Mouse (Mus musculus) adrenal gland, postnatal 10 days (tissue): ENCODE data around the gene Slc47a1. TPM values are rescaled to one million over a fixed set of nuclear protein-coding genes. Genes with fewer than 3 reads are reported as not detected.
A peak's percentile ranks its signal among the peaks of the same experiment; 100 is the strongest.
"Not testable (repeated sequence)": the region's sequence is repeated elsewhere in the genome, so short reads cannot be mapped to it uniquely, and the experiment has no call there.

Experiments
- DNase-seq: peaks from one replicate; pipeline ENCODE4 v3.0.0; 2021; ENCODE audit warnings: mixed read lengths
- total RNA-seq, 2 experiments: library from RNA; stranded (reverse); gene quantifications; 2 replicates each; pipeline ENCODE4 v1.2.3; 2021

Gene Slc47a1
- total RNA-seq, 2 experiments from 2014 or later: 4.5 to 9.0 TPM

GRCm38 (mm10) chr11:61319233-61319922, 58.8 kb downstream of the Slc47a1 start:
- no peak for DNase-seq

- DNase-seq: peak; percentile 39
Observed at GRCm38 (mm10) chr11:61316864-61317263, 61.3 kb downstream of the Slc47a1 start.

GRCm38 (mm10) chr11:61310321-61310720, 67.8 kb downstream of the Slc47a1 start:
- no peak for DNase-seq

- DNase-seq: no peak
Observed at GRCm38 (mm10) chr11:61309831-61310230, 68.3 kb downstream of the Slc47a1 start.

- no peak for DNase-seq
Observed at GRCm38 (mm10) chr11:61307795-61308194, 70.3 kb downstream of the Slc47a1 start.

GRCm38 (mm10) chr11:61305377-61305776, 72.8 kb downstream of the Slc47a1 start:
- DNase-seq: peak; percentile 63

GRCm38 (mm10) chr11:61304535-61304934, 73.6 kb downstream of the Slc47a1 start:
- not testable (repeated sequence) for DNase-seq

GRCm38 (mm10) chr11:61300716-61301392, 77.3 kb downstream of the Slc47a1 start:
- DNase-seq: peak; percentile 43

GRCm38 (mm10) chr11:61300205-61300604, 77.9 kb downstream of the Slc47a1 start:
- no peak for DNase-seq

- no peak for DNase-seq
Observed at GRCm38 (mm10) chr11:61297901-61298300, 80.2 kb downstream of the Slc47a1 start.

- DNase-seq: no peak
Observed at GRCm38 (mm10) chr11:61297326-61297725, 80.8 kb downstream of the Slc47a1 start.

- no peak for DNase-seq
Observed at GRCm38 (mm10) chr11:61296556-61296955, 81.6 kb downstream of the Slc47a1 start.

- no peak for DNase-seq
Observed at GRCm38 (mm10) chr11:61295556-61295955, 82.6 kb downstream of the Slc47a1 start.

- DNase-seq: no peak
Observed at GRCm38 (mm10) chr11:61294431-61294830, 83.7 kb downstream of the Slc47a1 start.

Other genes with a start within 250 kb of the Slc47a1 start
- 10 to 100 TPM; 60.6 to 70.6 TPM for gene Usp22, start 203.3 kb downstream of the Slc47a1 start, total RNA-seq
- gene Aldh3a1, start 170.8 kb downstream of the Slc47a1 start, total RNA-seq: under 1 TPM in 1 of 2 experiments, not detected in 1; 0.15 TPM
- 10 to 100 TPM; 67.7 to 74.7 TPM for gene Aldh3a2, start 110.9 kb downstream of the Slc47a1 start, total RNA-seq
- gene Slc47a2, start 35.5 kb downstream of the Slc47a1 start, total RNA-seq: not detected
- 1 to 10 TPM; 1.5 to 2.4 TPM for gene Rnf112, start 75.8 kb upstream of the Slc47a1 start, total RNA-seq
- 10 to 100 TPM; 61.8 to 75.9 TPM for gene Mfap4, start 107.1 kb upstream of the Slc47a1 start, total RNA-seq
- gene Mapk7, start 116.1 kb upstream of the Slc47a1 start, total RNA-seq: 10 to 100 TPM; 15.7 to 16.5 TPM
- gene B9d1, start 126.8 kb upstream of the Slc47a1 start, total RNA-seq: 10 to 100 TPM; 14.3 to 17.0 TPM
- 10 to 100 TPM; 32.2 to 36.8 TPM for gene Epn2, start 201.3 kb upstream of the Slc47a1 start, total RNA-seq